Mouse (Mus musculus): ENCODE results near the gene Sema4a.

DNA sequence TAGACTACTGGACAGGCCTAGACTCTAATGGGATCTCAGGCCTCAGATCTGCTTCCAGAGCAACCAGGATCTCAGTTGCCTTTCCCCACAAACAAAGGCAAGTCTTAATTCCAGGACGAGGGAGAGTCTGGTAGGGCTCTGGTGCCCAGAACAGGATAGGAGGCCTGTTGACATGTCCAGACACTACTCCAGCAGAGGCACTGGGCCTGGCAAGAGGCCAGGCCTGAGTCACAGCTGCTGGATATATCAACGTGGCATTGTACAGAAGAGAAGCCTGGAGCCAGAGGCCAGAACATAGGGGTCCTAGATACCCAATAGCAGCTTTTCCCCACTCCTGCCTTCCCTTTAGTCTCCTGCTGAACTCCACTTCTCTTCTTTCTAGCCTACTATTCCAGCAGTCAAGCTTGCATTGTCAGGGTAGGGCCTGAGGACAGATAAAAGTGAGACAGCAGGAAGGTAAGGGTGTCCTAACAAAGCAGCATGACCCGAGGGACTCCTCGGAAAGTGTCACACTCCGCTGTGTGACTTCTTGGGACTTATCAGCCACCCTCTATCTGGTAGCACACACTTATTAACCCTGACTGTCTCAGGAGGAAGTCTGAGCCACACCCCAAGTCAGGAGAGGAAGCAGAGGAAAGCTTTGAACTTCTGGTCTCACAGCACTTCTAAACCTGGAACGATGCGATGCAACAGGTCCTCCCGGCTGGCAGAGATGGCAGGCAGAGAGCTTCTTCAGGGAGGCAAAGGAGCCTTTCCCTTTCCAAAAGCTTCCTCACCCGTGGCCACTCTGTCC is 34.0 kb upstream of the Sema4a start:
- TF ChIP-seq CTCF (IDR thresholded peaks at IDR 0.05; ENCODE audit: borderline replicate concordance, extremely low read depth, insufficient read depth, insufficient read length) (no peak), POLR2A (IDR thresholded peaks at IDR 0.05; ENCODE audit: borderline replicate concordance, extremely low read depth, insufficient read depth, insufficient read length, poor library complexity, severe bottlenecking) (no peak)
